Mouse (Mus musculus) megakaryocyte-erythroid progenitor cell, adult 5-6 weeks (primary cell): ENCODE measurements around the gene Kcnn4. TPM values are rescaled to one million over a fixed set of nuclear protein-coding genes. Genes with fewer than 3 reads are reported as not detected.
"Not testable (repeated sequence)": the region's sequence is repeated elsewhere in the genome, so short reads cannot be mapped to it uniquely, and the experiment has no call there.

Source experiments
- ATAC-seq: replicated peaks from 2 replicates; pipeline ENCODE4 v1.8.0; 2016; ENCODE audit warnings: mild to moderate bottlenecking, inconsistent platforms; ENCODE audit not compliant: severe bottlenecking, poor library complexity, low FRiP score, low TSS enrichment
- total RNA-seq, 2 experiments: library from RNA; stranded (forward) in 1 of 2; stranded (reverse) in 1 of 2; fragments of 200-1000, 215-1000 nt in 1 of 2; fragments of >200 nt in 1 of 2; fragmentation: Nextera tagmentation in 1 of 2; gene quantifications; 2 replicates each; pipeline ENCODE4 v1.2.3; 2014 to 2017

Kcnn4 gene
- total RNA-seq, 2 experiments from 2014 or later: 120 to 155 TPM

- no peak for ATAC-seq
These were observed 17.0 kb downstream of the Kcnn4 start for GRCm38 (mm10) chr7:24387059-24387556.

DNA sequence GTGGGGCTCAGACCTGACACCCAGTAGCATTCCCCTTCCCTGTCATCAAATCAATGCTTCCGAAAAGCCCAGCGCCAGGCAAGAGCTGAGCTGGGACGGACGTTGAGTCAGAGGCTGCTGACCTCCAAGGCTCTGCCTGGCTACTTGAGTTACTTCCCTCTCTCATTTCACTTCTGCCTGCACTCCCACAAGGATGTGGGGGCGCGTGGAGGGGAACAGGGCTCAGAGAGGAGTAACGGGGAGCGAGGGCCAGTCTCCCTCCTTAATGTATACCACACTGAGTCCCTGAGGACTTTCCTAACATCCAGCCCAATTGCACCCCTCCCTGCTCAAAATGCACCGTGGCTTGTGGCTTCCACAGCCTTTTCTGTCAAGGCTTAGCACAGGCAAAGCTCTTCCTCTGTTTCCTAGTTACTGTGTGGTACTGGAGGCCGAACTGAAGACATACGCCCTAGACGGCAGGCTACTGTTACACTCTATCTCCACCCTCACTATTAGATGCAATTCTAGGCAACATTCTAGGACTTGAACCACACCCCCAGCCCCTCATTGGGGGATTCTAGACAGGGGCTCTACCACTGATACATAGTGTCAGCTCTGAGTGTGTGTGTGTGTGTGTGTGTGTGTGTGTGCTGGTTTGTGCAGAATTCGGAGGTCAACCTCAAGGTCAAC is 19.6 kb downstream of the Kcnn4 start:
- no peak for ATAC-seq

GRCm38 (mm10) chr7:24390512-24390911 is 20.4 kb downstream of the Kcnn4 start:
- no peak for ATAC-seq

DNA sequence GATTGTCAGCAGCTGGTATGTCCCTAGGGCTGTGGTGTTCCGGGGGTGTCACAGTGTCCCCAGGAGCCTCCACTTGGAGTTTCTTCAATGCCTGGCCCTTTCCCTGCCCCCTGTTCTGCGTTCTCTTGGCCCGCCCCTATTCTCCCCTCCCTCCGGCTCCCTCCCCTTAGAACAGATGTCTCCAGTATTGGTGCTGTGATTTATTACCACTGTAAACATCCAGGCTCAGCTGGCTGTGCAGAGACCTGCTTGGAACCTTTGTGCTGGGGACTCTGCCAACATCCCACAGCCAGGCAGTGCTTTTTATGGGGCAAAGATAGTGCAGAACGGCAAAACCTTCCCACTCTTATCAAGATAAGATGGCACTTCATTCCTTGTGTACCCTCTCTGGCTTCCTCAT is 21.0 kb downstream of the Kcnn4 start:
- ATAC-seq: no peak

DNA sequence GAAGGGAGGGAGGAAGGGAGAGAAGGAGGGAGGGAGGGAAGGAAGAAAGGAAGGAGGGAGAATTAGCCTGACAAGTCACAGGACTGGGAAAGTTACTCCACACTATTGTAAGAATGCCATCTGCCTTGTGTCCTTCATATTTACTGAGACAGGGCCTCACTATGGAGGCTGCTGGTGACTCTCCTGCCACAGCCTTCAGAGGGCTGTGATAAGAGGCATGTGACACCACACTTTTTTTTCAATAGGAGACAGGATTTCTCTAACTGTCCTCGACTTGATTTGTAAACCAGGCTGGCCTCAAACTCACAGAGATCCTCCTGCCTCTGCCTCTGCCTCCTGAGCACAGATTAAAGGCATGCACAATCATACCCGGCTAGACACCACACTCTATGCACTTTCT is 21.6 kb downstream of the Kcnn4 start:
- ATAC-seq: no peak

DNA sequence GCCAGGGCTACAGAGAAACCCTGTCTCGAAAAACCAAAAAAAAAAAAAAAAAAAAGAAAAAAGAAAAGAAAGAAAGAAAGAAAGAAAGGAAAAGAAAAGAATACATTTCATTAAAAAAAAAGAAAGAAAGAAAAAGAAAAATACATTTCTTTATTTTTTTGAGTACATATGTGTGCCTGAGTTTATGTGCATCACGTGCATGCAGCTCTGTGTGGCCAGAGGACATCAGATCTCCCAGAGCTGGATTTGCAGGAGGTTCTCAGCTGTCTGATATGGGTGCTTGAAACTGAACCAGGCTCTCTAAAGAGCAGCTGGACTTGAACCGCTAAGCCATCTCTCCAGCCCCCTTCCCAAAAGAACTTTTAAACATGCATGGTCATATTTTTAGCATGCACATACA is 24.0 kb downstream of the Kcnn4 start:
- peak; percentile 24 for ATAC-seq

DNA sequence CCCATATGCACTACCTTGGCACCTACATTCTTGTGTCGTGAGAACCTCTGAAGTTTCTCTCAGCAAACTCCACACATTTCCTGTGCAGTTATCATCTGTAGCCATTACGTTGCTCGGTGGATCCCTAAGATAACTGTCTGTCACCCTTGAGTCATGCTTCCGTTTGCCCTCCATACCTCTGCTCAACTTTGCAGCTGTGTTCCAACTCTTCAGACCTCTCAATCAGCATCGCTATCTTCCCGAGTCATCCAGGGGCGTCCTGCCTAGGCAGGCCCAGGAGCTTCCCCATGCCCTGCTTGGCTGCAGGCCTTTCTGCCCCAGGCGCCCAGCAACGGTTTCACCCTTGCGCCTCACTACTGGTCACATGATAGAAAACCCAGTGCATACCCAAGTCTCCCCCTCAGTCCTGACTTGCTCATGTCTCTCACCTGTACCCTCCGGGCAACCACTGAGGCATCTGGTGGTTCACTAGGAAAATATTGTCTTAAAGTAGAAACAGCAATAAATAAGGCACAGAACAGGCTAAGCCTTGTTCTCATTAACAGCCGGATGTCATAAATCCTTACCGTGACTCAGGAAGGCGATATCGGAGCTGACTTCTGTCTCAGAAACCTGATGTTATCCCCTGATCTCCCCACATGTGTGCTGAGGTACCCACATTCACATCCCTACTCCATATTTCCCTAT is 24.6 kb downstream of the Kcnn4 start:
- peak; percentile 56 for ATAC-seq

GRCm38 (mm10) chr7:24396832-24397231 is 26.8 kb downstream of the Kcnn4 start:
- ATAC-seq: peak; percentile 36

- ATAC-seq: no peak
These were observed 28.4 kb downstream of the Kcnn4 start for GRCm38 (mm10) chr7:24398364-24398913.

- peak; percentile 76 for ATAC-seq
These were observed 29.4 kb downstream of the Kcnn4 start, which contains the start of gene Smg9 for GRCm38 (mm10) chr7:24399256-24400081. Smg9 (plus strand) TSS chr7:24399619.

- no peak for ATAC-seq
These were observed 30.0 kb downstream of the Kcnn4 start for GRCm38 (mm10) chr7:24400082-24400452.

- not testable (repeated sequence) for ATAC-seq
These were observed 30.4 kb downstream of the Kcnn4 start for GRCm38 (mm10) chr7:24400489-24400888.

- no peak for ATAC-seq
These were observed 32.8 kb downstream of the Kcnn4 start for GRCm38 (mm10) chr7:24402851-24403250.

- ATAC-seq: no peak
These were observed 35.6 kb downstream of the Kcnn4 start for GRCm38 (mm10) chr7:24405649-24406048.

DNA sequence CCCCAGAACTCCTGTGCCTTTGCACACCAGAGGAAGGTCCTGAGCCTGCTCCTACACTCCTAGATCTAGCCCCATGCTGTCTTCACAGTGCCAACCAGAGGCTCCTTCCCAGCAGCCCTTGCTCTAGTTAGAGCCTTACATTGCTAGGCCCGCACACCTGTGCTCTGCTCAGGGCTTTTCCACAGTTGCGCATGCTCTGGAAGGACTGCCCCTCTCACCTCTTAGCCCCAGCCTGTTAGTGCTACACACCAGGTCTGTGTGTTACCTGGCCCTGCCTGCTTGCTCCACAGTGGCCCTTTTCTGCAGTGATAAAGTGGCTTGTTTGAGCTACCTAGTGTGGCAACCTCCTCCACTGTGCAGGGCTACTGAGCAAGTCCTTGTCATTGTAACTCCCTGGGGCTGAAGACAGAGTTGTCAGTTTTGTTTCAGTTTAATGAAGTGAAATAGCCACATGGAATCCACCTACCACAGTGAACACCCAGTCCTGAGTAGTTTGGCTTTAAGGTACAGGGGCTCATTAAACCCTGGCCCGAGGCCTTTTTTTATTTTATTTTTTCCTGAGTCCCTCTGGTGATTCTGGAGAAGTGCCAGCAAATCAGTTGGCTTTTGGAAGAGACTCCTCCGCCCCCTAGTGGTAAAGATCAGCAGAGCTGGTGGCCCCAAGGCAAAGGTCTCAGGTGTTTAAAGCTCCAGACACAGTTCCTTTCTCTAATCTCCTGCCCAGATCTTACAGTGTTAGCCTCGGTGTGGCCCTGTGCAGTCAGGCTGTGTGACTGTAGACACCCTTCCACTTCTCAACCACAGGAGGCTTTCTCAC is 36.7 kb downstream of the Kcnn4 start:
- peak; percentile 49 for ATAC-seq

DNA sequence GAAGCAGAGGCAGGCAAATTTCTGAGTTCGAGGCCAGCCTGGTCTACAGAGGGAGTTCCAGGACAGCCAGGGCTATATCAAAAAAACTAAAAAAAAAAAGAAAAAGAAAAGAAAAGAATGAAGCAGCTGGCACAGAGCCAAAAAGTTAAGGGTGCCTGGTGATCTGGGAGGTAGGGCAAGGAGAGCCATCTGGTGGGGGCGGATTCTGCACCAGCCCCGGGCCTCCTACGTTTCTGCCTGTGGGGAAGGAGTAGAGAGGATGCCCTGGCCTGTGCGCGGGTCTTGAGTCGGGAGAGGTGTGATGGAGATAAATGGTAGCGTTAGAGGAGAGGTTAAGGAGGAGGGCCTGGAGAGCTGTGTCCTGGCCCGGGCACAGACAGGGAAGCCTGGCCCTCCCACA is 38.1 kb downstream of the Kcnn4 start:
- no peak for ATAC-seq

GRCm38 (mm10) chr7:24410123-24410522 is 40.1 kb downstream of the Kcnn4 start:
- no peak for ATAC-seq

DNA sequence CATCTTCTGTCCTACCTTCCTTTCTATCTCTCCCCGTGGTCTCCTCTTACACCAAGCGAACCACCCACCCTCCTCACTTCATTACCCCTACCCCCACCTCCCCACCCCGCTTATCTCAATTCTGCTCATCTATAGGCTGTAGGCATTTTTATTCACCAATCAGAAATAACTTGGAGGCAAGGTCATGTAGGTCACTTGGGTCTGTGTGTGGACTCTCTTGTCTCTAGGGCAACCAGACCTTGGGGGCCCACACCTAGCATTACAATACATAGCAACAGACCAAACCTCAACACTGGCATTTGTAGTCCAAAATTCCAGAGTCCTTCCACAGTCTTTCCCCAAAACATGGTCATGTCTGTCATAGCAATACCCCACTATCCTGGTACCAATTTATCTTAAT is 40.8 kb downstream of the Kcnn4 start:
- ATAC-seq: no peak

DNA sequence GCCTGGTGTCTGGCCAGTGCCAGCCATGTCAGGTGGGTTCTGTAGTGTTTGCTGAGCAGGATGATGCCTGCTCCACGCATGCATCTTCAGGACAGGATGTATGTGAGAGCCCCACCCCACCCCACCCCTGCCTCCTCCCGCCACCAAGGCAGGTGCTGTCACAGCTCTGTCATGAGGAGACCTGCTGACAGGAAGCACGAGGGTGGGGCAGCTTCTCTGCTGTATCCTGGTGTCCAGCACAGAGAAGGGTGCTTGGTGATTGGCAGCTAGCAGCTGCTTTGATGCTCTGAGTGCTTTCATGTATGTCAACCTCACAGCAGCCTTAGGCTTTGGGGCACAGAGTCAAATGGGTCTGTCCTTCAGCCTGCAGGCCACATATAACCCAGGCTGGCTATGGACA is 43.6 kb downstream of the Kcnn4 start:
- no peak for ATAC-seq
